ENCODE assay signal across 16 mouse cellular contexts in genomic region chr10:69259161-69259560, GRCm38 (mm10). TPM values are rescaled to one million over a fixed set of nuclear protein-coding genes. Genes with fewer than 3 reads are reported as not detected.
DNase-seq lines count a peak whose midpoint lies in the region; ATAC-seq and TF ChIP-seq lines count a peak whose summit lies in the region.
"Had no signal": no experiment of that assay in that cellular context is flagged by ENCODE, and none has a peak within 500 bp of the region (broad histone marks: within the 10 kb centered on the region; RNA-seq: fewer than 3 reads in every experiment).

No protein-coding gene starts in this region.

- no peak for TF ChIP-seq EP300 in liver, postnatal 0 days (IDR thresholded peaks at IDR 0.05; ENCODE audit: low read depth)

- H3K9me3 ChIP-seq in hindbrain, postnatal 0 days (ENCODE audit: low read length), result no peaks in the 10 kb centered on the region
- H3K9me3 ChIP-seq in hindbrain, embryonic 13.5 days, result no peaks in the 10 kb centered on the region
- no peaks in the 10 kb centered on the region for H3K9me3 ChIP-seq in lung, embryonic 14.5 days (ENCODE audit: low read depth, low read length)
- H3K9me3 ChIP-seq in liver, postnatal 0 days (ENCODE audit: low read length), result no peaks in the 10 kb centered on the region
- H3K9me3 ChIP-seq: embryonic facial prominence, embryonic 13.5 days; forebrain, embryonic 10.5 days; limb, embryonic 15.5 days; midbrain, embryonic 10.5 days had no signal

- WGBS in hindbrain, postnatal 0 days, result 68% methylated on average over 2 of the region's 2 CpGs
- WGBS in hindbrain, embryonic 13.5 days, result 73% methylated on average over 2 of the region's 2 CpGs
- WGBS in lung, embryonic 14.5 days, result 23% methylated on average over 2 of the region's 2 CpGs
- 39% methylated on average over 2 of the region's 2 CpGs for WGBS in liver, postnatal 0 days (ENCODE audit: insufficient replicate concordance)

- H3K4me2 ChIP-seq in hindbrain, postnatal 0 days (ENCODE audit: low read depth, low read length), result no peak overlapping the region
- no peak overlapping the region for H3K4me2 ChIP-seq in hindbrain, embryonic 13.5 days
- no peak overlapping the region for H3K4me2 ChIP-seq in lung, embryonic 14.5 days
- H3K4me2 ChIP-seq in liver, postnatal 0 days (ENCODE audit: low read depth, low read length), result no peak overlapping the region
- H3K4me2 ChIP-seq: embryonic facial prominence, embryonic 13.5 days; limb, embryonic 15.5 days had no signal

- no peaks in the 10 kb centered on the region for H3K27me3 ChIP-seq in hindbrain, postnatal 0 days (ENCODE audit: insufficient read depth, low read length)
- H3K27me3 ChIP-seq in hindbrain, embryonic 13.5 days, result no peaks in the 10 kb centered on the region
- H3K27me3 ChIP-seq in lung, embryonic 14.5 days (ENCODE audit: insufficient read depth, low read length), result no peaks in the 10 kb centered on the region
- H3K27me3 ChIP-seq in liver, postnatal 0 days (ENCODE audit: insufficient read depth, low read length), result no peaks in the 10 kb centered on the region
- H3K27me3 ChIP-seq: embryonic facial prominence, embryonic 13.5 days; limb, embryonic 15.5 days had no signal

- DNase-seq in gastrocnemius, adult 2 months, result no peak
- no peak for DNase-seq in gastrocnemius, adult 18-20 months (ENCODE audit: low spot score)
- no peak for DNase-seq in hindbrain, postnatal 0 days (ENCODE audit: low spot score)
- DNase-seq in lung, embryonic 14.5 days, result no peak
- DNase-seq in lung, adult 18-20 months, result no peak
- no peak for DNase-seq in liver, postnatal 0 days
- DNase-seq in cerebellum, adult 11 months, result no peak
- DNase-seq: cerebellum, adult 11-12 months; right cerebral cortex, adult 18-20 months; thymus, adult 18-20 months had no signal

- no peak for TF ChIP-seq CTCF in gastrocnemius, adult 2 months (IDR thresholded peaks at IDR 0.05)
- no peak for TF ChIP-seq CTCF in hindbrain, postnatal 0 days (IDR thresholded peaks at IDR 0.05; ENCODE audit: low read depth)
- TF ChIP-seq CTCF in lung, embryonic 14.5 days (IDR thresholded peaks at IDR 0.05; ENCODE audit: low read depth), result no peak
- no peak for TF ChIP-seq CTCF in liver, postnatal 0 days (IDR thresholded peaks at IDR 0.05; ENCODE audit: low read depth)

- no peaks in the 10 kb centered on the region for H3K36me3 ChIP-seq in hindbrain, postnatal 0 days (ENCODE audit: insufficient read depth, low read length)
- H3K36me3 ChIP-seq in hindbrain, embryonic 13.5 days, result no peaks in the 10 kb centered on the region
- H3K36me3 ChIP-seq in lung, embryonic 14.5 days (ENCODE audit: insufficient read depth), result no peaks in the 10 kb centered on the region
- H3K36me3 ChIP-seq in liver, postnatal 0 days (replicated peaks; ENCODE audit: insufficient read depth, low read length), result peaks cover 8% of the 10 kb centered on the region
- H3K36me3 ChIP-seq: forebrain, embryonic 10.5 days; limb, embryonic 15.5 days had no signal

- peak overlapping the region; percentile 28; the same call in 1 of the 2 replicates for H3K4me3 ChIP-seq in gastrocnemius, adult 2 months
- no peak overlapping the region for H3K4me3 ChIP-seq in hindbrain, postnatal 0 days (ENCODE audit: low read length)
- H3K4me3 ChIP-seq in hindbrain, embryonic 13.5 days, result no peak overlapping the region
- no peak overlapping the region for H3K4me3 ChIP-seq in lung, embryonic 14.5 days (ENCODE audit: low read depth, low read length)
- no peak overlapping the region for H3K4me3 ChIP-seq in liver, postnatal 0 days (ENCODE audit: low read depth, low read length)
- H3K4me3 ChIP-seq: embryonic facial prominence, embryonic 13.5 days; forebrain, embryonic 10.5 days; limb, embryonic 15.5 days; midbrain, embryonic 10.5 days had no signal

- intact Hi-C loops in gastrocnemius, adult 2 months (cut with DNase I), result no loop called here

- H3K27ac ChIP-seq in gastrocnemius, adult 2 months, result peak overlapping the region; percentile 76
- no peak overlapping the region for H3K27ac ChIP-seq in hindbrain, postnatal 0 days
- H3K27ac ChIP-seq in hindbrain, embryonic 13.5 days, result no peak overlapping the region
- 0 out of 2 replicates have a peak overlapping the region, but pooled peaks have one; percentile 56 for H3K27ac ChIP-seq in lung, embryonic 14.5 days (ENCODE audit: low read depth)
- H3K27ac ChIP-seq in liver, postnatal 0 days (ENCODE audit: low read depth), result peak overlapping the region; percentile 56
- H3K27ac ChIP-seq: embryonic facial prominence, embryonic 13.5 days; forebrain, embryonic 10.5 days; limb, embryonic 15.5 days; midbrain, embryonic 10.5 days had no signal

- H3K4me1 ChIP-seq in hindbrain, postnatal 0 days (ENCODE audit: insufficient read depth, low read length), result peaks cover 3% of the 10 kb centered on the region
- peaks cover 16% of the 10 kb centered on the region for H3K4me1 ChIP-seq in hindbrain, embryonic 13.5 days (replicated peaks)
- H3K4me1 ChIP-seq in lung, embryonic 14.5 days (ENCODE audit: insufficient read depth), result peaks cover 12% of the 10 kb centered on the region
- H3K4me1 ChIP-seq in liver, postnatal 0 days (ENCODE audit: insufficient read depth), result peaks cover 29% of the 10 kb centered on the region

- 0 out of 2 replicates have a peak, but pooled peaks have one; percentile 30 for ATAC-seq in hindbrain, postnatal 0 days
- ATAC-seq in hindbrain, embryonic 13.5 days (ENCODE audit: low FRiP score), result no peak
- ATAC-seq in lung, embryonic 14.5 days (ENCODE audit: insufficient read depth), result no peak
- no peak for ATAC-seq in liver, postnatal 0 days
- ATAC-seq: hindbrain, embryonic 16.5 days had no signal

- no peak overlapping the region for H3K9ac ChIP-seq in hindbrain, postnatal 0 days (replicated peaks; ENCODE audit: low read length)
- H3K9ac ChIP-seq in hindbrain, embryonic 13.5 days, result no peak overlapping the region
- H3K9ac ChIP-seq in lung, embryonic 14.5 days, result no peak overlapping the region
- no peak overlapping the region for H3K9ac ChIP-seq in liver, postnatal 0 days (replicated peaks)
- H3K9ac ChIP-seq: embryonic facial prominence, embryonic 13.5 days; limb, embryonic 15.5 days had no signal

RNA-seq across cellular contexts. Expression of gene A930033H14Rik, which starts 46.3 kb away (rescaled TPM):
- 1 to 10 TPM; 3.4 to 5.1 TPM for total RNA-seq in gastrocnemius, adult 2 months (2021)
- total RNA-seq in gastrocnemius, adult 18-20 months (2021), result 1 to 10 TPM; 4.4 to 4.8 TPM
- total RNA-seq in hindbrain, postnatal 0 days (2014; rRNA removed), result 0.47 and 0.61 TPM in 2 replicates
- 1.4 TPM in 2 replicates for polyA plus RNA-seq in hindbrain, postnatal 0 days (2015; fragmentation: Nextera tagmentation; extraction: Ambion mirVana)
- 1.4 TPM in 2 replicates for polyA plus RNA-seq in hindbrain, embryonic 13.5 days (2015; fragmentation: Nextera tagmentation; extraction: Ambion mirVana)
- polyA plus RNA-seq in lung, embryonic 14.5 days (2014; fragmentation: Nextera tagmentation; extraction: Ambion mirVana), result 1.8 and 1.9 TPM in 2 replicates
- polyA plus RNA-seq in liver, postnatal 0 days (2015; fragmentation: Nextera tagmentation; extraction: Ambion mirVana), result 0.89 and 1.2 TPM in 2 replicates

Comparison
In these comparisons a context has a peak if more than half of its experiments do, and no peak if none do; other contexts are left out.
1. H3K27ac ChIP-seq: peak in gastrocnemius, adult 2 months (single experiment), lung, embryonic 14.5 days (single experiment) and liver, postnatal 0 days (single experiment); none in hindbrain, postnatal 0 days (single experiment) and hindbrain, embryonic 13.5 days (single experiment).